ENCODE assay signal across 9 mouse cellular contexts in the genomic region with DNA sequence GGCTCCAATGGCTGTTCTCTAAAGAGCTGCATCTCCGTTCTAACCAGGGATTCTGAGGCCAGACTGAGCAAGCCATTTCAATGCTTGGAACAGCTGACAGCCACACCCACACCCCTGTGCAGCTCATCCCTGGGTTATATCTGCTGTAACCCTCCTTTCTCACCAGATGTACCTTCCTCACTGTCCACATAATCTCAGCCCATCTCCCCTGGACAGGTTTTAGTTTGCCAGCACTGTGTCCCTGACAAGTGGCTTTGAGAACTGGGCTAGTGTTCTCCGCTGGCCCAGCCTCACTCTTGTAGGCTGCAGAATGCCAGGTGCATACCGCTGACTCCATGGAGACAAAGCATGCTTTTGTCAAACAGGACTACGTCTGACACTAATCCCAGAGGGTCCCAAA. TPM values are rescaled to one million over a fixed set of nuclear protein-coding genes. Genes with fewer than 3 reads are reported as not detected.
DNase-seq lines count a peak whose midpoint lies in the region; ATAC-seq and TF ChIP-seq lines count a peak whose summit lies in the region.
"Had no signal": no experiment of that assay in that cellular context is flagged by ENCODE, and none has a peak within 500 bp of the region (broad histone marks: within the 10 kb centered on the region; RNA-seq: fewer than 3 reads in every experiment).

No protein-coding gene starts in this region.

- H3K9ac ChIP-seq in kidney, embryonic 15.5 days: peak overlapping the region; percentile 87
- peak overlapping the region; percentile 88; the same call in 1 of the 2 replicates for H3K9ac ChIP-seq in embryonic facial prominence, embryonic 12.5 days
- no peak overlapping the region; the same call in 1 of the 2 replicates for H3K9ac ChIP-seq in intestine, embryonic 14.5 days (ENCODE audit: low read length)

- peak overlapping the region; percentile 18 for H3ac ChIP-seq in myocyte (ENCODE audit: control insufficient read depth, insufficient read length)

- H3K27me3 ChIP-seq in kidney, embryonic 15.5 days: no peaks in the 10 kb centered on the region
- H3K27me3 ChIP-seq in embryonic facial prominence, embryonic 12.5 days: no peaks in the 10 kb centered on the region
- no peaks in the 10 kb centered on the region for H3K27me3 ChIP-seq in intestine, embryonic 14.5 days (replicated peaks; ENCODE audit: control insufficient read depth, insufficient read depth, low read length)
- H3K27me3 ChIP-seq in myocyte (ENCODE audit: control insufficient read depth, insufficient read depth, insufficient read length): no peaks in the 10 kb centered on the region

- ATAC-seq in kidney, embryonic 15.5 days (replicated peaks; ENCODE audit: low FRiP score): no peak
- no peak for ATAC-seq in embryonic facial prominence, embryonic 12.5 days (ENCODE audit: insufficient number of reproducible peaks, insufficient read depth, low FRiP score, low TSS enrichment)
- no peak for ATAC-seq in intestine, embryonic 14.5 days (replicated peaks; ENCODE audit: low FRiP score, low TSS enrichment, low read depth)

- H3K4me3 ChIP-seq in kidney, embryonic 15.5 days (replicated peaks): peak overlapping the region; percentile 90
- peak overlapping the region; percentile 80 for H3K4me3 ChIP-seq in embryonic facial prominence, embryonic 12.5 days
- 0 out of 2 replicates have a peak overlapping the region, but pooled peaks have one; percentile 85 for H3K4me3 ChIP-seq in intestine, embryonic 14.5 days (ENCODE audit: low read depth, low read length)
- H3K4me3 ChIP-seq in myocyte: peak overlapping the region; percentile 96
- H3K4me3 ChIP-seq in left cerebral cortex, adult 2 months: no peak overlapping the region

- peaks cover 66% of the 10 kb centered on the region for H3K79me2 ChIP-seq in myocyte (ENCODE audit: control insufficient read depth, insufficient read depth)

- WGBS in kidney, embryonic 15.5 days: 43% methylated on average over 4 of the region's 4 CpGs
- WGBS in embryonic facial prominence, embryonic 12.5 days: 28% methylated on average over 4 of the region's 4 CpGs
- 30% methylated on average over 4 of the region's 4 CpGs for whole genome bisulfite sequencing in intestine, embryonic 14.5 days

- H3K4me1 ChIP-seq in kidney, embryonic 15.5 days: peaks cover 24% of the 10 kb centered on the region
- peaks cover 20% of the 10 kb centered on the region for H3K4me1 ChIP-seq in embryonic facial prominence, embryonic 12.5 days
- H3K4me1 ChIP-seq in intestine, embryonic 14.5 days (replicated peaks; ENCODE audit: control insufficient read depth, insufficient read depth, low read length): peaks cover 21% of the 10 kb centered on the region

- TF ChIP-seq POLR2A in myocyte (IDR thresholded peaks at IDR 0.05; ENCODE audit: insufficient read length, low read depth): no peak

- no peaks in the 10 kb centered on the region for H3K9me3 ChIP-seq in kidney, embryonic 15.5 days (replicated peaks)
- no peaks in the 10 kb centered on the region for H3K9me3 ChIP-seq in embryonic facial prominence, embryonic 12.5 days
- no peaks in the 10 kb centered on the region for H3K9me3 ChIP-seq in intestine, embryonic 14.5 days (ENCODE audit: control insufficient read depth, low read length)

- no peak overlapping the region for H3K27ac ChIP-seq in kidney, embryonic 15.5 days
- H3K27ac ChIP-seq in embryonic facial prominence, embryonic 12.5 days: no peak overlapping the region
- no peak overlapping the region for H3K27ac ChIP-seq in intestine, embryonic 14.5 days (ENCODE audit: low read depth)
- H3K27ac ChIP-seq in left cerebral cortex, adult 2 months: no peak overlapping the region

- TF ChIP-seq CTCF in left cerebral cortex, adult 2 months (IDR thresholded peaks at IDR 0.05): no peak

- H3K36me3 ChIP-seq in kidney, embryonic 15.5 days: 0 out of 2 replicates have a peak, but pooled peaks cover 4% of the 10 kb centered on the region
- H3K36me3 ChIP-seq in embryonic facial prominence, embryonic 12.5 days: no peaks in the 10 kb centered on the region
- H3K36me3 ChIP-seq in intestine, embryonic 14.5 days (ENCODE audit: control insufficient read depth, insufficient read depth, low read length): 0 out of 2 replicates have a peak, but pooled peaks cover 8% of the 10 kb centered on the region
- H3K36me3 ChIP-seq in myocyte (ENCODE audit: control insufficient read depth, insufficient read depth): peaks cover 9% of the 10 kb centered on the region

- peak overlapping the region; percentile 78 for H3K4me2 ChIP-seq in kidney, embryonic 15.5 days
- H3K4me2 ChIP-seq in embryonic facial prominence, embryonic 12.5 days (replicated peaks): peak overlapping the region; percentile 75
- H3K4me2 ChIP-seq in intestine, embryonic 14.5 days (ENCODE audit: low read length): peak overlapping the region; percentile 62
- peak overlapping the region; percentile 86 for H3K4me2 ChIP-seq in myocyte (ENCODE audit: low read depth)

- no peak for DNase-seq in kidney, adult 8-10 months
- DNase-seq in intestine, embryonic 14.5 days (ENCODE audit: low spot score): no peak
- DNase-seq in urinary bladder, adult 18-20 months (ENCODE audit: low spot score in 2 of 2): no peak
- no peak for DNase-seq in cerebellum, adult 8-10 months
- no peak for DNase-seq in left cerebral cortex, adult 2 months (ENCODE audit: extremely low spot score in 1 of 2, low spot score in 2 of 2)

- intact Hi-C loops in left cerebral cortex, adult 2 months (cut with DNase I): no loop called here

TF ChIP-seq in myocyte, 11 proteins besides CTCF, POLR2A, EP300 and RAD21:
- TF ChIP-seq CEBPB (IDR thresholded peaks at IDR 0.05; ENCODE audit: insufficient read depth, poor library complexity, severe bottlenecking): no peak
- peak in 2 of 3 experiments; percentile 43 to 85 for TF ChIP-seq MYOG (IDR thresholded peaks at IDR 0.05; ENCODE audit: control insufficient read depth in 1 of 3, insufficient read depth in 1 of 3, insufficient read length in 2 of 3, low read depth in 2 of 3)
- peak; percentile 7 for TF ChIP-seq TCF12 (IDR thresholded peaks at IDR 0.05; ENCODE audit: insufficient read depth, poor library complexity, severe bottlenecking)
- TF ChIP-seq MYOD1 (IDR thresholded peaks at IDR 0.05; ENCODE audit: control insufficient read depth in 1 of 3, insufficient read length in 2 of 3, low read depth in 2 of 3): peak in 2 of 3 experiments; percentile 29 to 84

RNA-seq across cellular contexts. Expression of a gene that starts 1.7 kb away (rescaled TPM):
- 0.06 TPM in 2 replicates for polyA plus RNA-seq in kidney, embryonic 15.5 days (2015; fragmentation: Nextera tagmentation; extraction: Ambion mirVana)
- polyA plus RNA-seq in embryonic facial prominence, embryonic 12.5 days (2016; fragmentation: Nextera tagmentation; extraction: Ambion mirVana): 0.19 and 0.29 TPM in 2 replicates
- polyA plus RNA-seq in intestine, embryonic 14.5 days (2014; fragmentation: Nextera tagmentation; extraction: Ambion mirVana): 0.11 TPM in 2 replicates
- 0.02 TPM for polyA plus RNA-seq in myocyte (2012; fragmentation: generic; extraction: Trizol)
- under 1 TPM; 0.30 to 0.66 TPM for total RNA-seq in left cerebral cortex, adult 2 months (2021)
- polyA plus RNA-seq: small intestine, adult 2 months had no signal

RNA-seq across cellular contexts. Expression of a gene that starts 1.7 kb away (rescaled TPM):
- polyA plus RNA-seq in kidney, embryonic 15.5 days (2015; fragmentation: Nextera tagmentation; extraction: Ambion mirVana): 15.6 and 19.4 TPM in 2 replicates
- polyA plus RNA-seq in embryonic facial prominence, embryonic 12.5 days (2016; fragmentation: Nextera tagmentation; extraction: Ambion mirVana): 18.5 and 20.0 TPM in 2 replicates
- 9.9 and 13.0 TPM in 2 replicates for polyA plus RNA-seq in intestine, embryonic 14.5 days (2014; fragmentation: Nextera tagmentation; extraction: Ambion mirVana)
- 54.1 TPM for polyA plus RNA-seq in myocyte (2012; fragmentation: generic; extraction: Trizol)
- total RNA-seq in left cerebral cortex, adult 2 months (2021): 1 to 10 TPM in 1 of 2 experiments, under 1 TPM in 1; 0.95 to 1.5 TPM

RNA-seq across cellular contexts. Expression of a gene that starts 20.1 kb away (rescaled TPM):
- polyA plus RNA-seq in kidney, embryonic 15.5 days (2015; fragmentation: Nextera tagmentation; extraction: Ambion mirVana): 0.09 TPM in 1 of 2 replicates, not detected in the other
- 0.15 TPM in 1 of 2 replicates, not detected in the other for polyA plus RNA-seq in embryonic facial prominence, embryonic 12.5 days (2016; fragmentation: Nextera tagmentation; extraction: Ambion mirVana)
- not detected in 2 replicates for polyA plus RNA-seq in intestine, embryonic 14.5 days (2014; fragmentation: Nextera tagmentation; extraction: Ambion mirVana)
- polyA plus RNA-seq in myocyte (2012; fragmentation: generic; extraction: Trizol): not detected
- under 1 TPM; 0.27 to 0.30 TPM for total RNA-seq in left cerebral cortex, adult 2 months (2021)
- polyA plus RNA-seq: small intestine, adult 2 months had no signal

RNA-seq across cellular contexts. Expression of a gene that starts 52.1 kb away (rescaled TPM):
- 1.6 and 2.0 TPM in 2 replicates for polyA plus RNA-seq in kidney, embryonic 15.5 days (2015; fragmentation: Nextera tagmentation; extraction: Ambion mirVana)
- 1.6 and 2.2 TPM in 2 replicates for polyA plus RNA-seq in embryonic facial prominence, embryonic 12.5 days (2016; fragmentation: Nextera tagmentation; extraction: Ambion mirVana)
- polyA plus RNA-seq in intestine, embryonic 14.5 days (2014; fragmentation: Nextera tagmentation; extraction: Ambion mirVana): 1.0 and 1.1 TPM in 2 replicates
- polyA plus RNA-seq in myocyte (2012; fragmentation: generic; extraction: Trizol): 5.7 TPM
- 1 to 10 TPM; 1.4 to 2.2 TPM for total RNA-seq in left cerebral cortex, adult 2 months (2021)
- polyA plus RNA-seq: small intestine, adult 2 months had no signal
